Mouse (Mus musculus) neural tube, embryonic 11.5 days (tissue): ENCODE data around the gene Celsr1. TPM values are rescaled to one million over a fixed set of nuclear protein-coding genes. Genes with fewer than 3 reads are reported as not detected.

ENCODE experiments used
- ATAC-seq: fragments of 200-750 bp; cut with Nextera tagmentation; 2 replicates; pipeline ENCODE4 v1.8.0; 2017; ENCODE audit warnings: moderate number of reproducible peaks, mild to moderate bottlenecking, moderate TSS enrichment, moderate library complexity; ENCODE audit not compliant: insufficient read depth, low FRiP score, low TSS enrichment
- DNase-seq: peaks from one replicate; pipeline ENCODE4 v3.0.0-alpha.2; 2015; ENCODE audit warnings: low spot score
- H3K27ac ChIP-seq: fragments of 300-500 bp; sonication (generic); 2 replicates; pipeline ENCODE4 v1.5.1; 2014; ENCODE audit warnings: low read depth, mild to moderate bottlenecking, low read length
- H3K27me3 ChIP-seq: fragments of 300-500 bp; sonication (generic); 2 replicates; pipeline ENCODE4 v1.6.1; 2014; ENCODE audit warnings: mild to moderate bottlenecking, low read length, mixed read lengths; ENCODE audit not compliant: control insufficient read depth, insufficient read depth
- H3K36me3 ChIP-seq: fragments of 300-500 bp; sonication (generic); 2 replicates; pipeline ENCODE4 v1.6.1; 2014; ENCODE audit warnings: mild to moderate bottlenecking, low read length, moderate library complexity, mixed read lengths; ENCODE audit not compliant: control insufficient read depth, insufficient read depth
- H3K4me1 ChIP-seq: fragments of 300-500 bp; sonication (generic); 2 replicates; pipeline ENCODE4 v1.6.1; 2014; ENCODE audit warnings: low read length, mixed read lengths; ENCODE audit not compliant: control insufficient read depth, insufficient read depth
- H3K4me2 ChIP-seq: fragments of 300-500 bp; sonication (generic); 2 replicates; pipeline ENCODE4 v1.6.1; 2014; ENCODE audit warnings: low read depth, mild to moderate bottlenecking, moderate library complexity
- H3K4me3 ChIP-seq: fragments of 300-500 bp; sonication (generic); 2 replicates; pipeline ENCODE4 v1.5.1; 2014; ENCODE audit warnings: low read depth, low read length
- H3K9ac ChIP-seq: fragments of 300-500 bp; sonication (generic); 2 replicates; pipeline ENCODE4 v1.6.1; 2014; ENCODE audit warnings: mild to moderate bottlenecking, low read length
- H3K9me3 ChIP-seq: fragments of 300-500 bp; sonication (generic); 2 replicates; pipeline ENCODE4 v1.6.1; 2016; ENCODE audit warnings: low read length; ENCODE audit not compliant: control insufficient read depth
- WGBS: fragments of 180-500 bp; shearing (Covaris S2); extraction: QIAGEN DNeasy Blood & Tissue Kit; methylation state at CpG from one replicate; pipeline ENCODE4 v1.1.7; 2014; 5-methylcytosine and 5-hydroxymethylcytosine counted together
- polyA plus RNA-seq: library from polyadenylated mRNA; unstranded; fragments of >200 nt; fragmentation: Nextera tagmentation; extraction: Ambion mirVana; gene quantifications from 2 replicates; pipeline ENCODE4 v1.2.1, GENCODE M21; 2014

The Celsr1 gene
- polyA plus RNA-seq, 1 experiment from 2014 or later, result 5.4 TPM

DNA sequence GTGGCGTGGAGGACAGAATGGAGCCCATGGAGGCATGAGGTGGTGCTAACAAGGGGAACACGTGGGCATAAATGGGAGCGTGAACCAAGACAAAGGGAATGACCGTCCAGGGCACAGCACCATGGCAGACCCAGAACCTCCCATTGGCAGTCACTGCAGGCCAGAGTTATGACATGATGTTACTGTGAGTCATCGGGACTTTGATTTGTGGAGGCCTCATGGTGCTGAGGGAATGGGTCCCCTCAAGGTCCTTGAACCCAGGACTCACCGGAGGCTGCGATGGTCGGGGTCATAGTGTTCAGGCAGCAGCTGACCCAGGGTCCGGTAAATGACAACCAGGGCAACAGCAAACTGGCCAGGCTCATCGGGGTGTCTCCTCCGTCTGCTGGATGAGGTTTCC is 111.7 kb downstream of the Celsr1 start:
- DNase-seq (no peak), ATAC-seq (no peak)
- no peak overlapping the region for H3K27ac ChIP-seq
- WGBS, result 96% methylated on average over 11 of the region's 11 CpGs
- no peaks in the 10 kb centered on the region for H3K9me3 ChIP-seq
- H3K36me3 ChIP-seq, result no peaks in the 10 kb centered on the region
- H3K27me3 ChIP-seq, result no peaks in the 10 kb centered on the region
- no peak overlapping the region for H3K4me3 ChIP-seq
- H3K4me2 ChIP-seq, result no peak overlapping the region
- H3K9ac ChIP-seq, result no peak overlapping the region
- peaks cover 6% of the 10 kb centered on the region; the same call in 1 of the 2 replicates for H3K4me1 ChIP-seq

DNA sequence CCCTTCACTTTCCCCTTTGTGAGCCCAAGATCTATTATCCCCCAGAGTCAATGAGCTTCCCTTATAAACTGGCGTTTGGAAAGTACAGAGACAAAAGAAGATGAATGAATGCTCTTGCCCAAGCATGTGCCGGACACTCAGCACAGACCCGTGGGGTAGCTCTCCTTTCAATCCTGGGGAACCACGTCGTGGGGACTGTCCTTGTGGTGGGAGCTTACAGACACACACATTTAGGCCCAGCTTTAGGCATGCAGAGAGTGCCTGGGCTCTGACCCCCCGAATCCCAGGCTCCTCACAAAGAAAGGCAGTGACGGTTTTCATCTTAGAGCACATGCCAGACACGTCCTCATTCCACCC is 113.7 kb downstream of the Celsr1 start:
- no peaks in the 10 kb centered on the region for H3K36me3 ChIP-seq
- no peak overlapping the region for H3K27ac ChIP-seq
- H3K9ac ChIP-seq, result no peak overlapping the region
- no peaks in the 10 kb centered on the region for H3K27me3 ChIP-seq
- WGBS, result 41% methylated on average over 8 of the region's 8 CpGs
- no peaks in the 10 kb centered on the region for H3K9me3 ChIP-seq
- peaks cover 6% of the 10 kb centered on the region; the same call in 1 of the 2 replicates for H3K4me1 ChIP-seq
- peak; percentile 69 for ATAC-seq
- DNase-seq, result peak; percentile 59
- no peak overlapping the region for H3K4me3 ChIP-seq
- no peak overlapping the region for H3K4me2 ChIP-seq

DNA sequence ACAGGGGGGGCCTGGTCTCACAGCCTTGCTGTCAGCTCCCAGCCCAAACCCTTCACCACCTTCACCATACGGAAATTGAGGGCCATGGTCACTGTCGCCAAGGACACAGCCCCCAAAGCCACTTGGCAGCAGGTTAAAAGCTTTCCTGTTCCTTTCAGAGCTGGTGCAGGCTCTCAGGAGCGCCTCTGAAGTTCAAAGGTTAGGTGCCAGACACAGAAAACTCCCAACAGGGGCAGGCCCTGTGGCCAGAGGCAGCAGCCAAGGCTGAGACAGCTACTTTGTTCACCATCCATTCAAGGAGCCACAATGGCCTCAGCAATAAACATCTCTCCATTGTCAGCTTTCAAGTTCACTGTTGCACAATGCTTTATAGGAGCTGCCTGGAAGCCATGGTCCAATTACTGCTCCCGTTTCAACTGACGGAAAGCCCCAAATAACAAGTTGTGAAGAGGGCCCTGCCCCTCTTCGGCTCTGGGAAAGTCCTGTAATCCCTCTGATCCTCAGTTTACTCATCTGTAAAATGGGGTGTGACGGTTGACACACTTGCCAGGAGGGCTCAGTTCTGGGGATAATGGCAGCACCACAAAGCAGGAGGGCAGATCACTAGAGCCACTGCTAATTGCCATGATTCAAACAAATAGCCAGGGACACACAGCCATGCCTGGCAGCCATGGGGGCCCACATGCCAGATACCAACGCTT is 114.2 kb downstream of the Celsr1 start:
- no peak overlapping the region for H3K9ac ChIP-seq
- no peak overlapping the region for H3K27ac ChIP-seq
- H3K9me3 ChIP-seq, result no peaks in the 10 kb centered on the region
- H3K4me1 ChIP-seq, result peaks cover 6% of the 10 kb centered on the region; the same call in 1 of the 2 replicates
- H3K27me3 ChIP-seq, result no peaks in the 10 kb centered on the region
- H3K36me3 ChIP-seq, result no peaks in the 10 kb centered on the region
- 43% methylated on average over 8 of the region's 8 CpGs for WGBS
- H3K4me2 ChIP-seq, result no peak overlapping the region
- no peak overlapping the region for H3K4me3 ChIP-seq
- DNase-seq (no peak), ATAC-seq (peak; percentile 54)

DNA sequence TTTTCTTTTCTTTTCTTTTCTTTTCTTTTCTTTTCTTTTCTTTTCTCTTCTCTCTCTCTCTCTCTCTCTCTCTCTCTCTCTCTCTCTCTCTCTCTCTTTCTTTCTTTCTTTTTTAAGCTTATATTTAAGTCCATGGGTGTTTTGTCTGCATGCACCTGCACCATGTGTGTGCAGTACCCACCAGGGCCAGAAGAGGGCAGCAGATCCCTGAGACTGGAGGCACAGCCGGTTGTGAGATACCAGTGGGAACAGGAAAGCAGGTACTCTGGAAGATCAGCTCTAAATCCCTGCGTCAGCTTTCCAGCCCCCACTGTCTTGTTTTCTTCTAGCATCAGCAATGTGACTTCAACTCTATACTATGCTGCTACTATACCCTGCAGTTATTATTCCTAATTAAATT is 120.0 kb downstream of the Celsr1 start:
- no peak overlapping the region for H3K4me3 ChIP-seq
- H3K36me3 ChIP-seq, result no peaks in the 10 kb centered on the region; the same call in 1 of the 2 replicates
- 40% methylated on average over 2 of the region's 2 CpGs for WGBS

DNA sequence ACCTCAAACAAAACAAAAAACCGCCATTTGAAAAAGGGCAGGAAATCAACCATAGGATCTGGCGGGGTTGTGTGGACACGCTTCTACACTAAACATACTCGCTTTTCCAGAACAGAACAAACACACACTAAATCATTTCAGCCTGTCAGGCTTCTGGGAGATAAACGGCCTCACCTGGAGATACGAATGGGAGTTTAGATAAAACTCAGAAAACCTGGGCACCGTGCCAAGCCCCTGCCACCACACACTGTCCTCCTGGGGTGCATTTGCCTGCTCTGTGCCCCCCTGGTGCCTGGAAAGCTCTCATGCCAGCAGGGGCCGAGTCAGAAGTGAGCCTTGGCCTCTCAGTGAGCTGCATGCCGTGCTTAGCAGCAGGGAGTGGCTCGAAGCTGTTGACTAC is 123.6 kb downstream of the Celsr1 start:
- Histone ChIP-seq H3K4me3 (no peak overlapping the region), H3K9ac (no peak overlapping the region), H3K27ac (no peak overlapping the region), H3K4me2 (no peak overlapping the region), H3K9me3 (no peaks in the 10 kb centered on the region), H3K36me3 (no peaks in the 10 kb centered on the region; the same call in 1 of the 2 replicates), H3K4me1 (no peaks in the 10 kb centered on the region), H3K27me3 (no peaks in the 10 kb centered on the region)
- DNase-seq (no peak), ATAC-seq (no peak)
- WGBS, result 63% methylated on average over 10 of the region's 10 CpGs

More for the DNA sequence above, 120.0 kb downstream of the Celsr1 start:
- DNase-seq, result peak; percentile 78
- Histone ChIP-seq H3K27me3 (no peaks in the 10 kb centered on the region), H3K4me2 (no peak overlapping the region), H3K9me3 (no peaks in the 10 kb centered on the region), H3K27ac (no peak overlapping the region), H3K9ac (no peak overlapping the region), H3K4me1 (no peaks in the 10 kb centered on the region)
- no peak for ATAC-seq

DNA sequence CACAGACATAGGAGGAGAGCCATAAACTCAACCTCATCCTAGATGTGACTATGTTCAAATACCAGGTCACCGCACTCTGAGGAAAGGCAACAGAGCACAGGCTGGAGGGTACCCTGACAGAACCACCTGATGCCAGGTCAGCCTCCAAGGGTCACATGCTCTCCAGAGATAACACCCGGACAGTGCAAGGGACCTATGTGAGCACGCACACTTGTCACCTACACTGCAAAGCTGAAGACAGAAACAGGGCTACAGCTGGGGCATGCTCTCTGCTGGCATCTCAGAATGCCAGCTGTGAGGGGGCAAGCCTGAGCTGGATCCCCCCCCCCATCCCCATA is 124.1 kb downstream of the Celsr1 start:
- Histone ChIP-seq H3K9me3 (no peaks in the 10 kb centered on the region), H3K27ac (no peak overlapping the region), H3K4me1 (no peaks in the 10 kb centered on the region), H3K9ac (no peak overlapping the region), H3K36me3 (no peaks in the 10 kb centered on the region; the same call in 1 of the 2 replicates), H3K4me3 (no peak overlapping the region), H3K27me3 (no peaks in the 10 kb centered on the region), H3K4me2 (no peak overlapping the region)
- 94% methylated on average over 3 of the region's 3 CpGs for WGBS
- DNase-seq (no peak), ATAC-seq (no peak)

DNA sequence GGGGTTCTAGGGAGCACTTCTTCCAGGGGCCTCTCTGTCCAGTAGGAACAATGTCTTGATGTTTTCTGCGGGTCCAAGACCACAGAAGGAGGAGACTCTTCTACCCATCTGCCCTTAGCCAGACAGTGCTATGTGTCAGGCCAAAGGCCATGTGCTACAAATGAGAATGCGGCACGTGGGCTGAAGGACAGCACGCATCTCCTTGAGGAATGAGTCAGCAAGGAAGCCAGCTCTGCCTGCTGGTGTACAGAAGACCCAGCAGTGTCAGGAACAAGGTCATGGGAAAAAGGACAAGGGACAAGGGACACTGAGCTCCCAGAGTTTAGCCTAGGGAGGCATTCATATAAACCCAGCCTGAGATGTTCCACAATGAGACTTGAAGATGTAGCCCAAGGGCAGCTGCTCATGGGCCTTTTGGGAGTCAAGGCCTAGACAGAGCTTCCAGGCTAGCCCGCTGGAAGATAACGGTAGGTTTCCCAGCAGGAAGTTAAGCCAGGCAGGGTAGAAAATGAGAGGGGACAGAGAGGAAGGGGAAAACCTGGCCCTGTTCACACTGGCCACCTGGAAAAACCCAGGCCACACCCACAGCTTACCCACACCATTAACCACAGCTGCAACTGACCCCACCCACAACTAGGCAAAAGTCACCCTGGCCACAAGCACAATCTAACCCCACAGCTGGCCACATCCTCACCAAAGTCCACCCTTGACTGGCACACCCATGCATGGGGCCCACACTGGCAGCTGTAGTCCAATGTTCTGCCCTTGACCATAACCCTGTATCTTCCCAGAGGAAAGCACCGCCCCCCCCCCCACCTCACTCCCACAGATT is 124.7 kb downstream of the Celsr1 start:
- H3K9ac ChIP-seq, result no peak overlapping the region
- H3K4me1 ChIP-seq, result no peaks in the 10 kb centered on the region
- 91% methylated on average over 7 of the region's 7 CpGs for WGBS
- H3K36me3 ChIP-seq, result no peaks in the 10 kb centered on the region; the same call in 1 of the 2 replicates
- H3K4me2 ChIP-seq, result no peak overlapping the region
- H3K4me3 ChIP-seq, result no peak overlapping the region
- no peaks in the 10 kb centered on the region for H3K9me3 ChIP-seq
- H3K27me3 ChIP-seq, result no peaks in the 10 kb centered on the region
- no peak for ATAC-seq
- no peak overlapping the region for H3K27ac ChIP-seq
- DNase-seq, result no peak

DNA sequence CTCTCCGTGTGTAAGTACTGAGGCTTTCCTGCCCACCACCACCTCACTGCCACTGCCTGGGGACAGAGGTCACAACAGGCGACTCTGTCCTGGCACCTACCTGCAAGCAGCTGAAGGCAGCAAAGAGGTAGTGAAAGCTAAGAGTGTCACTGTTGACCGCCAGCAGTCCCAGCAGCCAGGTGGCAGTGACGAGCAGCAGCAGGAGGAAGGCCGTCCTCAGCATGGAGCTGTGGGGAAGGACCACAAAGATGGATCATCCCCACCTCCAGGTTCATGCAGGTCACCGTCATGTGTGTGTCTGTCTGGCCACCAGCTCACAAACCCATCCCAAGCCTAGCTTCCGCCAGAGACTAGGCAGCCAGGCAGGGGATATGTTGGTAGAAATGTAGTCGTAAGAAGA is 129.8 kb downstream of the Celsr1 start:
- Histone ChIP-seq H3K27me3 (no peaks in the 10 kb centered on the region), H3K4me1 (no peaks in the 10 kb centered on the region), H3K27ac (no peak overlapping the region), H3K36me3 (no peaks in the 10 kb centered on the region), H3K4me2 (no peak overlapping the region), H3K9me3 (no peaks in the 10 kb centered on the region), H3K4me3 (no peak overlapping the region), H3K9ac (no peak overlapping the region)
- DNase-seq (no peak), ATAC-seq (no peak)
- WGBS, result 80% methylated on average over 8 of the region's 8 CpGs

DNA sequence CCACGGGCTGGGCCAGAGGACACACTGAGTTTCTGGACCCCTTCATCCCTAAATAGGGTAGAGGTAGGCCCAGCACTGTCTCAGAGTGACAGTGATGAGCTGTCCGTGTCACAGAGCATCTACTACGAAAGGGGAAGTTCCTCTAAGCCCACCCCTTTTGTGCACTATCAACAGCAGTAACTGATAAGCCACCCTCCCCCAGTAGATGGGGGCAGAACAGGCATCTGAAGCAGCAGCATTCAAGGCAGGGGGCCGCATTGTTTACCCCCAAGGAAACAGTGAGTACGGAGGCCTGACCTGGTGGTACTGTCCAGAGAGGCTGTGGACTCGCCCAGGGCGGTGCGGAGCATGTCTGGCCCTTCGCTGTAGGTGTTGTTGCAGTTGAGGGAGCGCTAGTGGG is 131.1 kb downstream of the Celsr1 start:
- no peak for ATAC-seq
- Histone ChIP-seq H3K4me3 (no peak overlapping the region), H3K36me3 (no peaks in the 10 kb centered on the region), H3K27me3 (no peaks in the 10 kb centered on the region), H3K27ac (no peak overlapping the region), H3K4me1 (no peaks in the 10 kb centered on the region), H3K4me2 (no peak overlapping the region), H3K9ac (no peak overlapping the region), H3K9me3 (no peaks in the 10 kb centered on the region)
- WGBS, result 85% methylated on average over 10 of the region's 10 CpGs
- DNase-seq, result no peak
